Mouse (Mus musculus): ENCODE results near the gene Foxm1. TPM values are rescaled to one million over a fixed set of nuclear protein-coding genes. Genes with fewer than 3 reads are reported as not detected.

Foxm1 gene
- polyA plus RNA-seq, 1 experiment: 5.5 TPM

DNA sequence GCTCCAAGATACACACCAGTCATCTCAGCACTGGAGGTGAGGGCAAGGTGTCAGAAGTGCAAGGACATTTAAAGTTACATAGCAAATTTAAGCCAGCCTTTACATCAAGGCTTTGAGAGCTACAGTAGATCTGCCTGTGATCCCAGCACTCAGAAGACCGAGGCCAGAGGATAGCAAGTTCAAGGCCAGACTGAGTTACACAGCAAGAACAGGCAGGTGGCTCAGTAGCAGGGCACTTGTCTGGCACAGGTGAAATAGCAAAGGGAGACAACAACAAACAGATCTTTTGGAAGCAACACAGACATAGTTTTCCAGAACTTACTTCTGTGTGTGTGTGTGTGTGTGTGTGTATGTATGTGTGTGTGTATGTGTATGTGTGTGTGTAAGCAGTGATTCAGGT lies 55.3 kb downstream of the Foxm1 start:
- DNase-seq: no peak
- TF ChIP-seq POLR2A (IDR thresholded peaks at IDR 0.05; ENCODE audit: borderline replicate concordance, extremely low read depth, low read depth, low read length) (no peak), CTCF (IDR thresholded peaks at IDR 0.05; ENCODE audit: insufficient read depth, low read length) (no peak)
- Histone ChIP-seq H3K4me1 (ENCODE audit: control insufficient read depth, insufficient read depth, low read length) (no peaks in the 10 kb centered on the region), H3K4me3 (replicated peaks; ENCODE audit: extremely low read depth, low read depth, low read length) (no peak overlapping the region)
- WGBS: 94% methylated on average over 1 of the region's 1 CpGs

DNA sequence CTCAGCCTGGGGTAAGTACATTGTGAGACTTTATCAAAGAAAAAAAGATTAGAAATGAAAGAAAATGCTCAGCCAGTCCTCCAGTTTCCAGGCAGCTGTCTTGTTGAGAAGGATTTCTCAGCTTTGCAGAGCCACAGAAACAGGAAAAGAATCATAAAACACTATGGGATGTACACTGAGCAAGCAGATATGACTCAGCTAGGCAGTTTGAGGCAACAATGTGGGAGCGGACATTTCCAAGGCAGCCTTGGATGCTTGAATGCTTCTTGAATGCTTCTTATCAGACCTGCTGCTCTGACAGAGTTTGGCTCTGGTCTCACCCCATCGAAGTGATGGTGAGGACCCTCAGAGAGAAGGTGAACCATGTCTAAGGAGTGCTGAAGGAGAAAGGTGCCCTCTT lies 58.3 kb downstream of the Foxm1 start:
- no peak for DNase-seq
- 76% methylated on average over 2 of the region's 2 CpGs for WGBS
- no peak for TF ChIP-seq POLR2A (IDR thresholded peaks at IDR 0.05; ENCODE audit: borderline replicate concordance, extremely low read depth, low read depth, low read length)
- Histone ChIP-seq H3K4me3 (replicated peaks; ENCODE audit: extremely low read depth, low read depth, low read length) (no peak overlapping the region), H3K4me1 (ENCODE audit: control insufficient read depth, insufficient read depth, low read length) (no peaks in the 10 kb centered on the region; the same call in 1 of the 2 replicates)

DNA sequence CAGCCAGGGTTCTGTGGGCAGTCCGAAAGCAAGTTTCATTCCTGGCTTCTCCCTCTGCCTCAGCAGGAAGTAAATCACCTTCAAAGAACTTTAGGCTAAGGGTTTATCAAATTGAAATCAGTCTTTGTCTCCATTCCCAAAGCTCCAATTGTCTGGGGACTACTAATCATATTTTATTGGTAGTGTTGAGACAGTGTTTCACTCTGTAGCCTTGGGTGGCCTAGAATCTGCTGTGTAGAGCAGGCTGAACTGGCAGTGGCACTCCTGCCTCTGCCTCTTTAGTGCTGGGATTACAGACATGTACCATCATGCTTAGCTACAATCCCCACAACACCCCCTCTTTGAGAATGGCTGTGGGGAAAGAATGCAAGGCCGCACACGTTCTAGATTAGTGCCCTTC lies 58.7 kb downstream of the Foxm1 start:
- H3K4me3 ChIP-seq (replicated peaks; ENCODE audit: extremely low read depth, low read depth, low read length): no peak overlapping the region
- no peak for DNase-seq
- WGBS: 85% methylated on average over 3 of the region's 3 CpGs
- TF ChIP-seq CTCF (IDR thresholded peaks at IDR 0.05; ENCODE audit: insufficient read depth, low read length): no peak
- no peak for TF ChIP-seq POLR2A (IDR thresholded peaks at IDR 0.05; ENCODE audit: borderline replicate concordance, extremely low read depth, low read depth, low read length)
- H3K4me1 ChIP-seq (ENCODE audit: control insufficient read depth, insufficient read depth, low read length): no peaks in the 10 kb centered on the region; the same call in 1 of the 2 replicates

DNA sequence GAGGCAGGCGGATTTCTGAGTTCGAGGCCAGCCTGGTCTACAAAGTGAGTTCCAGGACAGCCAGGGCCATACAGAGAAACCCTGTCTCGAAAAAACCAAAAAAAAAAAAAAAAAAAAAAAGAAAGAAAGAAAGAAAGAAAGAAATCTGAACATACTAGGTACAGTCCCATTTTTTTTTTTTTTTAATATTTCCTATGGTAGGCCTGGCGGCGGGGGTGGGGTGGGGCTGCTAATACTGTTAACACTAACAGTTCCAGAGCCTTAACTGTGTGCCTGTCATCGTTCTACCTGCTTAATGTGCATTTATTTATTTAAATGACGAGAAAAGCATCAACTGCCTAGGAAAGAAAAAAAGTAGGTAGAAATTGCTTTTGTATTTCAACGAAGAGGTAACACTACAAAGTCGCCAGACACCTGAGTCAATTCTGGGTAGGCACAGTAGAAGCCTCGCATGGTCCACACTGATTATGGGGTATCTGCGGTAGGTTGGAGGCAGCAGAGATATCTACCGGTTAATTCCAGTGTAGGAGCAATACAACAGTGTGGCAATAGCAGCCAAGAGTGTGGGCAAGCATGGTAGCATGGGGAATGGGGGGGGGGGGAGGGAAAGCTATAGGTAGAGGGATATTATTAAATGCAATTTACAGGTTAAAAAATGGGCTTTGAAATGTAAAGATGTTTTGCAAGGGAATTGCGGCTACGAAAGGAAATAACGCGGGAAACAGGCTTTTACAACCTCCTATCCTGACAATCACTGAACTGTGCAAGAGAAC lies 60.9 kb downstream of the Foxm1 start:
- Histone ChIP-seq H3K4me1 (ENCODE audit: control insufficient read depth, insufficient read depth, low read length) (no peaks in the 10 kb centered on the region; the same call in 1 of the 2 replicates), H3K4me3 (replicated peaks; ENCODE audit: extremely low read depth, low read depth, low read length) (peak overlapping the region; percentile 96)
- TF ChIP-seq POLR2A (IDR thresholded peaks at IDR 0.05; ENCODE audit: borderline replicate concordance, extremely low read depth, low read depth, low read length): no peak
- no peak for TF ChIP-seq CTCF (IDR thresholded peaks at IDR 0.05; ENCODE audit: insufficient read depth, low read length)
- DNase-seq: no peak
- 35% methylated on average over 15 of the region's 16 CpGs for WGBS

DNA sequence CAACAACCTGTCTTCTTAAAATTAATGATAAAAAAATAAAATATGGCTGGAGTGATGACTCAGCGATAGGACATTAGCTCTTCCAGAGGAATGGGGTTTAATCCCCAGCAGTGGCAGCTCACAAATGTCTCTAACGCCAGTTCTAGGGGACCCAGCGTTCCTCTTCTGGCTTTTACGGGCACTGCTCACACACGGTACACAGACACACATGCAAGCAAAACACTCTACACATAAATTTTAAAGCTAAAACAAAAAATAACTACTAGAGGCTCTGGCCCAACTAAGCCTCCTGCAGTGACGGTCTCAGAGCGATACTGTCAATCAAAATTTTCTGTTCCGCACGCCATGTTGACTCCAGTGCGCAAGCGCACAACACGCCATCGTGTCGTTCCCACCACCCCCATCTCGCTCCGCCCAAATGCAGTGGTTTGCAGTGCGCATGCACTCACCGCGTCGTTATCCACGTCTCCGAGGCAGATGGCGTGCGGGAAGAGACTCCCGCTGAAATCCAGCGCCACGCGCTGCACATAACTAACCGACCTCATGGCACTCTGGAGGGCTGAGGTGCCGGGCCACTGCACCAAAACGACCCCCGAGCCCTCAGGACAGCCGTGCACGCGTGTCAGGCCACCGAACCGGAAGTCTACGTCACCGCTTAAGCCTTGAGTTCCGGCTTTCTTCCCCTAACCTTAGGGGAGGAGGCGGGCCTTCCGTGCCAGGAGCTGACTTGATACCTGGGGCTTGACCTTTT lies 61.7 kb downstream of the Foxm1 start, which contains the start of gene Itfg2:
TSS of gene Itfg2 (minus strand) at position 663 of the 751 bp plus-strand sequence.
- WGBS: under 1% methylated on average over 42 of the region's 42 CpGs
- Histone ChIP-seq H3K4me1 (ENCODE audit: control insufficient read depth, insufficient read depth, low read length) (no peaks in the 10 kb centered on the region; the same call in 1 of the 2 replicates), H3K4me3 (replicated peaks; ENCODE audit: extremely low read depth, low read depth, low read length) (peak within 1 kb of the TSS; percentile 96)
- peak; percentile 97 for DNase-seq
- peak; percentile 95 for TF ChIP-seq POLR2A (IDR thresholded peaks at IDR 0.05; ENCODE audit: borderline replicate concordance, extremely low read depth, low read depth, low read length)
- no peak for TF ChIP-seq CTCF (IDR thresholded peaks at IDR 0.05; ENCODE audit: insufficient read depth, low read length)

DNA sequence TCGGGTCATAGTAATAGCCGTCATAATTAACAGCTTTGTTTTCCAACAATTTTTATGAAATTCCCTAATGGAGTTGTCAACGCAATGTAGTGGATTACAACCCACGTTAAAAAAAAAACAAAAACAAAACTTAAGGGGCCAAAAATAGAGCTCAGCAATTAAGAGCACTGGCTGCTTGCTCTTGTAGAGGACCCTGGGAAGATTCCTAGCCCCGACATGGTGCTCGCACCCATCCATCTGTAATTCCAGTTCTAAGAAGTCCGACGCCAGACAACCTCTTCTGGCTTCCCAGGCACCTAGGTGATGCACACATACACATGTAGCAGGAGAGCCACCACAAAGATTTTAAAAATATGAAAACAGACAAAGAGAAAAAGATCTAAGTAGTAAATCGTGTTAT lies 62.3 kb downstream of the Foxm1 start:
- no peak for DNase-seq
- 23% methylated on average over 9 of the region's 9 CpGs for WGBS
- no peak for TF ChIP-seq CTCF (IDR thresholded peaks at IDR 0.05; ENCODE audit: insufficient read depth, low read length)
- no peak for TF ChIP-seq POLR2A (IDR thresholded peaks at IDR 0.05; ENCODE audit: borderline replicate concordance, extremely low read depth, low read depth, low read length)
- Histone ChIP-seq H3K4me1 (ENCODE audit: control insufficient read depth, insufficient read depth, low read length) (peaks cover 2% of the 10 kb centered on the region; the same call in 1 of the 2 replicates), H3K4me3 (replicated peaks; ENCODE audit: extremely low read depth, low read depth, low read length) (peak overlapping the region; percentile 96)

Other genes with a start within 250 kb of the Foxm1 start
- 255 and 312 TPM in 2 replicates for gene Tspan9, start 219.4 kb upstream of the Foxm1 start, polyA plus RNA-seq (2012; rRNA removed)
- 13.6 and 16.6 TPM in 2 replicates for gene Tead4, start 62.1 kb upstream of the Foxm1 start, polyA plus RNA-seq (2012; rRNA removed)
- 15.7 and 21.5 TPM in 2 replicates for gene Tulp3, start 7.1 kb upstream of the Foxm1 start, polyA plus RNA-seq (2012; rRNA removed)
- 8.1 and 11.8 TPM in 2 replicates for gene Rhno1, start 56 bp upstream of the Foxm1 start, polyA plus RNA-seq (2012; rRNA removed)
- 0.10 and 0.18 TPM in 2 replicates for gene Tex52, start 12.5 kb downstream of the Foxm1 start, polyA plus RNA-seq (2012; rRNA removed)
- not detected in 2 replicates for gene Gm44596, start 12.5 kb downstream of the Foxm1 start, polyA plus RNA-seq (2012; rRNA removed)
- 0.31 and 0.45 TPM in 2 replicates for gene Nrip2, start 36.3 kb downstream of the Foxm1 start, polyA plus RNA-seq (2012; rRNA removed)
- 22.6 and 31.5 TPM in 2 replicates for gene Itfg2, start 62.0 kb downstream of the Foxm1 start, polyA plus RNA-seq (2012; rRNA removed)
- gene Fkbp4, start 75.7 kb downstream of the Foxm1 start, polyA plus RNA-seq (2012; rRNA removed): 85.8 and 106 TPM in 2 replicates
- gene Pzp, start 163.8 kb downstream of the Foxm1 start, polyA plus RNA-seq (2012; rRNA removed): 0.31 and 0.54 TPM in 2 replicates
- 2.8 and 5.1 TPM in 2 replicates for gene A2ml1, start 218.6 kb downstream of the Foxm1 start, polyA plus RNA-seq (2012; rRNA removed)